Mouse (Mus musculus) cerebellum, postnatal 25 days (tissue): ENCODE measurements around the gene Rnase12.
"Not testable (repeated sequence)": the region's sequence is repeated elsewhere in the genome, so short reads cannot be mapped to it uniquely, and the experiment has no call there.

Experiments used
- DNase-seq, 2 experiments: peaks; one replicate each; pipeline ENCODE4 v3.0.0; 2021; ENCODE audit warnings: mixed read lengths in 2 of 2

The Rnase12 gene

GRCm38 (mm10) chr14:51015780-51016179 lies 41.7 kb downstream of the Rnase12 start:
- DNase-seq = no peak

DNA sequence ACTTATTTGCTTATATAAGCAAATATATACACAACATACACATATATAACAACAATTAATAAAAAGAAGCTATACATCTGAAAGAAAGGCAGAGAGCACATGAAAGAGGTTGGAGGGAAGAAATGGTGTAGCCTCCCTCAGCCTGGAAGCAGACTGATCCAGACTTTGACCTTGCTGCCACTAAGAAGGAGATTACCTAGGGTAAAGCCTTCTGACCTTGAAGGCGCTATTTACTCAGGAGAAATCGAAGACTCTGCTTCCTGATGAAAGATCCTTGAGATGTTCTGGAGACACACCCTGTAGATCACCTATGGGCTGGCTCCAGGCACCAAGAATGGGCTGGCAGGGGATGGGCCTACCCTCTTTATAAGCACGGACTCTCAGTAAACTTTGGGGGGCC lies 42.7 kb downstream of the Rnase12 start:
- DNase-seq = not testable (repeated sequence)

GRCm38 (mm10) chr14:51009572-51009971 lies 47.9 kb downstream of the Rnase12 start:
- no peak for DNase-seq

DNA sequence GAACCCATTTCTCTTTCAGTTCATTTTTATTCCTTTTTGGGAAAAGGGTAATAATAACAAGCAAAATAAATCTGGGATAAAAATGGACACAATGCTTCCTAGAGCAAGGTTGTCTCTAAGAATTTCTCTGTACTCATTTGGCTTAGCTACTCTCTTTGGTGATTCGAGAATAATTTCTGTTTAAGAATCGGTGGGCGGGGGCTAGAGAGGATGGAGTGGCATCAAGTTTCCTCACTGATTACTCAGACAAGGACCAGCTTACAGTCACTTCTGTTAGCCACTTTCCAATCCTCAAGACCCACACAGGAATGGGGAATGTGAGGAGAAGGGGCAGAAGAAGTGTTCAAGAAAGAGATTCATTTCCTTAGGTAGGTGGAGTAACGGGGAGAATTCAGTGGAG lies 48.7 kb downstream of the Rnase12 start:
- DNase-seq = no peak

DNA sequence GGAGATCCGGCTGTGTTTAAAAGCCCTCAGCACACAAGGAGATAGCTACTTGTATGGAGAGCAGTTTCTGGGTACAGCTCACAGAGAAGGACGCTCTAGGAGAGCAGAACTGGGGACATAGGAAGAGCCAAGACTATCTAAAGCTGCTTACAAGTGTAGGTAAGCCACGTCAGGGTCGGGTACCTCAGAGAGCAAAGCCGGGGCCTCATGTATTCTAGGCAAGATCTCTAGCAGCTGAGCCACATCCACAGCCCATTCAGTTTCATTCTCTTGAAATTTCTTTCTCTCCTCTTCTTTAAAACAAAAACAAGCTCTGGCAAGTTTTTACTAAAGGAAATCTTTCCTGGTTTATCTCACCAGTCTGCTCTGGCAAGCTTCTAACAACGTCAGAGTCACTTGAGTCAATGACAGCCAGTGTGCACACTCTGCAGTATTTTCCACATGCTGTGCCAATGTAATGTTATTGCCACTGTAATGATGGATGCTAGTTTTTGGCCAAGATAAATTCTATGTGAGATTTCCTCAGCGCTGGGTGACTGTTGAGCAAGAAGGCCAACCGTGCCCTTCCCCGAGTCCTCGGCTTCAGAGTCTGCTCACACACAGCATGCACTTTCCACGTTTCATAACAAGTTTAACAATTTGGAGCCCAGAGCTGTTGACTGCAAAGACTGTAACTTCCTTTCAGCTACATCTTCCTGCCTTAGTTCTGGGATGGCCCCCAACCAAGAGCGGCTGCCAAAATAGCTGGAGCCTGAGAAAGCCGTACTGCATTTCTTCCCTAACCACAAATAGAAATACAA lies 49.3 kb downstream of the Rnase12 start:
- DNase-seq = no peak

- no peak for DNase-seq
Measured at GRCm38 (mm10) chr14:51007152-51007801, 50.2 kb downstream of the Rnase12 start, which contains the start of gene Rnase10. Gene Rnase10, plus strand, starts transcription at chr14:51007751.
